Mouse (Mus musculus) cerebellum, adult 2 months (tissue): ENCODE measurements at regions not wholly inside any gene's neighbourhood (a gene's known extent, or its start where the extent isn't known, plus 50 kb on each side); places are given as distances from the start of the nearest gene placed in this dataset.
"Not testable (repeated sequence)": the region's sequence is repeated elsewhere in the genome, so short reads cannot be mapped to it uniquely, and the experiment has no call there.

ENCODE experiments used
- DNase-seq, 2 experiments: peaks; one replicate each; pipeline ENCODE4 v3.0.0; 2021
- H3K27ac ChIP-seq: fragments of 200-500 bp; 2 replicates; pipeline ENCODE4 v1.5.1; 2012; ENCODE audit warnings: low read length, control low read depth, inconsistent platforms; ENCODE audit not compliant: insufficient read depth
- H3K27me3 ChIP-seq: fragments of 200-500 bp; 2 replicates; pipeline ENCODE4 v1.6.1; 2012; ENCODE audit warnings: inconsistent platforms, mild to moderate bottlenecking, low read length, moderate library complexity; ENCODE audit not compliant: control insufficient read depth, insufficient read depth
- H3K4me1 ChIP-seq: fragments of 200-500 bp; 2 replicates; pipeline ENCODE4 v1.6.1; 2011; ENCODE audit warnings: low read length; ENCODE audit not compliant: control insufficient read depth, insufficient read depth
- H3K4me3 ChIP-seq: fragments of 200-500 bp; replicated peaks from 2 replicates; pipeline ENCODE3; 2011; ENCODE audit warnings: mild to moderate bottlenecking, low read depth, low read length, control low read depth; ENCODE audit not compliant: insufficient read depth
- CTCF ChIP-seq: fragments of 200-500 bp; IDR thresholded peaks from 2 replicates; pipeline ENCODE4 v1.5.1; 2011; ENCODE audit warnings: low read depth, mild to moderate bottlenecking, control low read depth, low read length, moderate library complexity, borderline replicate concordance; ENCODE audit not compliant: insufficient read depth
- POLR2A ChIP-seq: fragments of 200-500 bp; IDR thresholded peaks from 2 replicates; pipeline ENCODE4 v1.6.1; 2011; ENCODE audit warnings: low read length, control low read depth, borderline replicate concordance; ENCODE audit not compliant: insufficient read depth
- WGBS: fragments of 180-500 bp; shearing (Covaris S2); methylation state at CpG from one replicate; pipeline ENCODE4 v1.1.7; 2018; 5-methylcytosine and 5-hydroxymethylcytosine counted together

GRCm38 (mm10) chr14:104193198-104193597 is 274.6 kb downstream of the Pou4f1 start:
- no peak overlapping the region for H3K27ac ChIP-seq
- no peak for DNase-seq
- no peaks in the 10 kb centered on the region; the same call in 1 of the 2 replicates for H3K27me3 ChIP-seq
- 84% methylated on average over 11 of the region's 11 CpGs for WGBS
- no peaks in the 10 kb centered on the region for H3K4me1 ChIP-seq
- H3K4me3 ChIP-seq = no peak overlapping the region
- TF ChIP-seq CTCF (no peak), POLR2A (no peak)

GRCm38 (mm10) chr14:104175122-104175521 is 292.7 kb downstream of the Pou4f1 start:
- no peaks in the 10 kb centered on the region for H3K4me1 ChIP-seq
- H3K4me3 ChIP-seq = no peak overlapping the region
- DNase-seq = no peak
- H3K27me3 ChIP-seq = no peaks in the 10 kb centered on the region
- H3K27ac ChIP-seq = no peak overlapping the region
- TF ChIP-seq CTCF (no peak), POLR2A (no peak)

GRCm38 (mm10) chr14:104146841-104147240 is 302.6 kb upstream of the Ednrb start:
- Histone ChIP-seq H3K4me3 (no peak overlapping the region), H3K27me3 (no peaks in the 10 kb centered on the region), H3K4me1 (no peaks in the 10 kb centered on the region), H3K27ac (no peak overlapping the region)
- TF ChIP-seq POLR2A (no peak), CTCF (peak; percentile 37; the same call in 1 of the 2 replicates)
- WGBS = 52% methylated on average over 5 of the region's 5 CpGs
- DNase-seq = peak in 1 of 2 experiments; percentile 2

GRCm38 (mm10) chr14:104145395-104145794 is 301.2 kb upstream of the Ednrb start:
- H3K4me1 ChIP-seq = no peaks in the 10 kb centered on the region
- 43% methylated on average over 5 of the region's 5 CpGs for WGBS
- no peak for DNase-seq
- no peak overlapping the region for H3K4me3 ChIP-seq
- no peak overlapping the region for H3K27ac ChIP-seq
- H3K27me3 ChIP-seq = no peaks in the 10 kb centered on the region
- TF ChIP-seq CTCF = no peak
- TF ChIP-seq POLR2A = no peak

- no peak overlapping the region for H3K4me3 ChIP-seq
- no peak overlapping the region for H3K27ac ChIP-seq
- no peaks in the 10 kb centered on the region for H3K27me3 ChIP-seq
- no peak for DNase-seq
- H3K4me1 ChIP-seq = no peaks in the 10 kb centered on the region
- TF ChIP-seq CTCF = no peak
- TF ChIP-seq POLR2A = no peak
- WGBS = 78% methylated on average over 14 of the region's 14 CpGs
Measured at GRCm38 (mm10) chr14:104114986-104115951, 271.1 kb upstream of the Ednrb start.

GRCm38 (mm10) chr14:104114182-104114581 is 270.0 kb upstream of the Ednrb start:
- WGBS = 66% methylated on average over 3 of the region's 3 CpGs
- Histone ChIP-seq H3K4me1 (no peaks in the 10 kb centered on the region), H3K27me3 (no peaks in the 10 kb centered on the region), H3K4me3 (no peak overlapping the region), H3K27ac (no peak overlapping the region)
- DNase-seq = no peak
- TF ChIP-seq CTCF = no peak
- no peak for TF ChIP-seq POLR2A

GRCm38 (mm10) chr14:104113448-104113847 is 269.2 kb upstream of the Ednrb start:
- TF ChIP-seq POLR2A = no peak
- TF ChIP-seq CTCF = no peak
- no peak overlapping the region for H3K4me3 ChIP-seq
- no peak for DNase-seq
- no peak overlapping the region for H3K27ac ChIP-seq
- no peaks in the 10 kb centered on the region for H3K27me3 ChIP-seq
- 73% methylated on average over 2 of the region's 2 CpGs for WGBS
- no peaks in the 10 kb centered on the region for H3K4me1 ChIP-seq

- no peaks in the 10 kb centered on the region for H3K27me3 ChIP-seq
- no peak overlapping the region for H3K27ac ChIP-seq
- WGBS = 45% methylated on average over 2 of the region's 2 CpGs
- TF ChIP-seq POLR2A (no peak), CTCF (no peak)
- no peak overlapping the region for H3K4me3 ChIP-seq
- DNase-seq = no peak
- no peaks in the 10 kb centered on the region for H3K4me1 ChIP-seq
Measured at GRCm38 (mm10) chr14:104086381-104086780, 242.2 kb upstream of the Ednrb start.

GRCm38 (mm10) chr14:104064199-104064598 is 220.0 kb upstream of the Ednrb start:
- DNase-seq, H3K27me3 ChIP-seq, H3K4me1 ChIP-seq, H3K4me3 ChIP-seq, H3K27ac ChIP-seq: not testable (repeated sequence)
- WGBS = 64% methylated on average over 1 of the region's 4 CpGs
